ENCODE assay signal across 30 mouse cellular contexts in the genomic region with DNA sequence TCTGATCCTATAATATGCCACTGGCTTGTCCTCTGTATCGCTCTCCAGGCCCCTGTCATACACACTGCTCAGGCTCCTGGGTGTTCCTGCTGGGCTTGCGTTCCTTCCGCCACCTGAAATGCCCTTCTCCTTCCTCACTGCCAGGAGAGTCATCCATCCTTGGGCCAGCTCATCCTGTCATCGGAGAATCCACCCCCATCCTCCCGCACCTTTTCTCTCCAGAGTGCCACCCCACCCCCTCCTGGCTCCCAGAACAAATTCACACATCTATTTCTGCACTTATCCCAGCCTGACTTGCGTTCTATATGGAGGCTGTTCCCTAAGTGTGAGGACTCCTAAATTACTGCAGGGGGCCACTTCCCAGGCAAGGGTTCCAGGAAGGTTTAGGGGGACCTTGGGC. TPM values are rescaled to one million over a fixed set of nuclear protein-coding genes. Genes with fewer than 3 reads are reported as not detected.
DNase-seq lines count a peak whose midpoint lies in the region; ATAC-seq lines count a peak whose summit lies in the region.
"Had no signal": no experiment of that assay in that cellular context is flagged by ENCODE, and none has a peak within 500 bp of the region (broad histone marks: within the 10 kb centered on the region; RNA-seq: fewer than 3 reads in every experiment).

No protein-coding gene starts in this region.

- no peak overlapping the region for H3K9ac ChIP-seq in hindbrain, embryonic 13.5 days
- no peak overlapping the region for H3K9ac ChIP-seq in hindbrain, embryonic 12.5 days
- no peak overlapping the region for H3K9ac ChIP-seq in midbrain, embryonic 13.5 days (replicated peaks)
- no peak overlapping the region for H3K9ac ChIP-seq in midbrain, embryonic 16.5 days (ENCODE audit: low read depth, low read length)
- H3K9ac ChIP-seq: heart, embryonic 13.5 days; limb, embryonic 15.5 days; liver, embryonic 13.5 days; neural tube, embryonic 13.5 days had no signal

- H3K9me3 ChIP-seq in hindbrain, embryonic 13.5 days, result no peaks in the 10 kb centered on the region
- H3K9me3 ChIP-seq in hindbrain, embryonic 12.5 days (replicated peaks), result no peaks in the 10 kb centered on the region
- no peaks in the 10 kb centered on the region for H3K9me3 ChIP-seq in midbrain, embryonic 13.5 days
- no peaks in the 10 kb centered on the region for H3K9me3 ChIP-seq in midbrain, embryonic 16.5 days (replicated peaks; ENCODE audit: control insufficient read depth, low read length, poor library complexity, severe bottlenecking)
- H3K9me3 ChIP-seq: heart, embryonic 13.5 days; limb, embryonic 10.5 days; limb, embryonic 15.5 days; liver, embryonic 13.5 days; neural tube, embryonic 13.5 days had no signal

- 74% methylated on average over 6 of the region's 6 CpGs for WGBS in hindbrain, embryonic 13.5 days
- 80% methylated on average over 6 of the region's 6 CpGs for WGBS in hindbrain, embryonic 12.5 days
- 83% methylated on average over 6 of the region's 6 CpGs for WGBS in midbrain, embryonic 13.5 days
- WGBS in midbrain, embryonic 16.5 days, result 76% methylated on average over 6 of the region's 6 CpGs

- ATAC-seq in hindbrain, embryonic 13.5 days (ENCODE audit: low FRiP score), result 0 out of 2 replicates have a peak, but pooled peaks have one; percentile 34
- ATAC-seq in hindbrain, embryonic 12.5 days (ENCODE audit: low FRiP score), result no peak
- 0 out of 2 replicates have a peak, but pooled peaks have one; percentile 30 for ATAC-seq in midbrain, embryonic 13.5 days
- ATAC-seq in midbrain, embryonic 16.5 days, result no peak
- ATAC-seq: CD4-positive, CD25-positive, alpha-beta regulatory T cell, adult 4 months; forebrain, embryonic 16.5 days; intestine, embryonic 16.5 days; lung, postnatal 0 days had no signal

- H3K36me3 ChIP-seq in hindbrain, embryonic 13.5 days, result no peaks in the 10 kb centered on the region
- no peaks in the 10 kb centered on the region for H3K36me3 ChIP-seq in hindbrain, embryonic 12.5 days
- H3K36me3 ChIP-seq in midbrain, embryonic 13.5 days, result no peaks in the 10 kb centered on the region
- no peaks in the 10 kb centered on the region for H3K36me3 ChIP-seq in midbrain, embryonic 16.5 days (ENCODE audit: control insufficient read depth, insufficient read depth, low read length)
- H3K36me3 ChIP-seq: heart, embryonic 13.5 days; limb, embryonic 10.5 days; limb, embryonic 15.5 days; liver, embryonic 13.5 days; neural tube, embryonic 13.5 days had no signal

- H3K4me2 ChIP-seq in hindbrain, embryonic 13.5 days, result no peak overlapping the region
- H3K4me2 ChIP-seq in hindbrain, embryonic 12.5 days (replicated peaks), result no peak overlapping the region
- no peak overlapping the region for H3K4me2 ChIP-seq in midbrain, embryonic 13.5 days (replicated peaks)
- no peak overlapping the region for H3K4me2 ChIP-seq in midbrain, embryonic 16.5 days (ENCODE audit: low read length)
- H3K4me2 ChIP-seq: heart, embryonic 13.5 days; limb, embryonic 15.5 days; liver, embryonic 13.5 days; neural tube, embryonic 13.5 days had no signal

- H3K27me3 ChIP-seq in hindbrain, embryonic 13.5 days, result peaks cover 9% of the 10 kb centered on the region
- no peaks in the 10 kb centered on the region; the same call in 1 of the 2 replicates for H3K27me3 ChIP-seq in hindbrain, embryonic 12.5 days
- peaks cover 5% of the 10 kb centered on the region; the same call in 1 of the 2 replicates for H3K27me3 ChIP-seq in midbrain, embryonic 13.5 days
- H3K27me3 ChIP-seq in midbrain, embryonic 16.5 days (ENCODE audit: control insufficient read depth, insufficient read depth, low read depth, low read length), result no peaks in the 10 kb centered on the region
- H3K27me3 ChIP-seq: limb, embryonic 15.5 days; liver, embryonic 13.5 days; neural tube, embryonic 13.5 days had no signal

- DNase-seq in left cerebral cortex, postnatal 14 days (ENCODE audit: low spot score in 2 of 2), result peak; percentile 62 to 88
- peak; percentile 71 for DNase-seq in telencephalon, adult 2 months (ENCODE audit: low read depth, low spot score)
- no peak for DNase-seq in B cell, adult 2 months
- DNase-seq: adrenal gland, postnatal 14 days; cerebellum, adult 18-20 months; cerebellum, postnatal 14 days; gastrocnemius, adult 2 months; heart, postnatal 10 days; kidney, adult 8-10 months; kidney, postnatal 4 days; liver, embryonic 13.5 days; lung, adult 18-20 months had no signal

- intact Hi-C loops in left cerebral cortex, postnatal 14 days (cut with DNase I), result no loop called here

- H3K27ac ChIP-seq in hindbrain, embryonic 13.5 days, result no peak overlapping the region
- no peak overlapping the region for H3K27ac ChIP-seq in hindbrain, embryonic 12.5 days
- no peak overlapping the region for H3K27ac ChIP-seq in midbrain, embryonic 13.5 days
- no peak overlapping the region for H3K27ac ChIP-seq in midbrain, embryonic 16.5 days (ENCODE audit: low read length)
- H3K27ac ChIP-seq: gastrocnemius, adult 2 months; heart, embryonic 13.5 days; kidney, postnatal 0 days; limb, embryonic 10.5 days; limb, embryonic 15.5 days; liver, embryonic 13.5 days; macrophage; neural tube, embryonic 13.5 days had no signal

- no peak overlapping the region for H3K4me3 ChIP-seq in hindbrain, embryonic 13.5 days
- no peak overlapping the region for H3K4me3 ChIP-seq in hindbrain, embryonic 12.5 days
- no peak overlapping the region for H3K4me3 ChIP-seq in midbrain, embryonic 13.5 days (replicated peaks)
- no peak overlapping the region for H3K4me3 ChIP-seq in midbrain, embryonic 16.5 days (ENCODE audit: low read depth, low read length)
- H3K4me3 ChIP-seq: erythroblast, embryonic 14.5 days; gastrocnemius, adult 2 months; heart, embryonic 13.5 days; limb, embryonic 10.5 days; limb, embryonic 15.5 days; liver, embryonic 13.5 days; myocyte; neural tube, embryonic 13.5 days had no signal

- H3K4me1 ChIP-seq in hindbrain, embryonic 13.5 days (replicated peaks), result peaks cover 11% of the 10 kb centered on the region
- H3K4me1 ChIP-seq in hindbrain, embryonic 12.5 days, result 0 out of 2 replicates have a peak, but pooled peaks cover 5% of the 10 kb centered on the region
- peaks cover under 1% of the 10 kb centered on the region; the same call in 1 of the 2 replicates for H3K4me1 ChIP-seq in midbrain, embryonic 13.5 days (replicated peaks)
- H3K4me1 ChIP-seq in midbrain, embryonic 16.5 days (ENCODE audit: control insufficient read depth, insufficient read depth, low read length), result no peaks in the 10 kb centered on the region
- H3K4me1 ChIP-seq: heart, embryonic 13.5 days; limb, embryonic 10.5 days; limb, embryonic 15.5 days; liver, embryonic 13.5 days had no signal

RNA-seq across cellular contexts. Expression of gene Disp3, which starts 9.9 kb away (rescaled TPM):
- 14.8 and 15.4 TPM in 2 replicates for polyA plus RNA-seq in hindbrain, embryonic 13.5 days (2015; fragmentation: Nextera tagmentation; extraction: Ambion mirVana)
- polyA plus RNA-seq in hindbrain, embryonic 12.5 days (2016; fragmentation: Nextera tagmentation; extraction: Ambion mirVana), result 13.2 and 14.7 TPM in 2 replicates
- polyA plus RNA-seq in midbrain, embryonic 13.5 days (2015; fragmentation: Nextera tagmentation; extraction: Ambion mirVana), result 11.1 and 12.0 TPM in 2 replicates
- polyA plus RNA-seq in midbrain, embryonic 16.5 days (2015; fragmentation: Nextera tagmentation; extraction: Ambion mirVana), result 12.4 and 12.7 TPM in 2 replicates
- total RNA-seq in left cerebral cortex, postnatal 14 days (2021), result 10 to 100 TPM; 23.0 to 24.8 TPM
- total RNA-seq: gastrocnemius, adult 2 months; hematopoietic stem cell, adult 5-6 weeks; megakaryocyte-erythroid progenitor cell, adult 5-6 weeks had no signal
- polyA plus RNA-seq: CD4-positive, CD25-positive, alpha-beta regulatory T cell, adult 4 months; erythroblast, embryonic 14.5 days; macrophage had no signal

Comparison
In these comparisons a context has a peak if more than half of its experiments do, and no peak if none do; other contexts are left out.
1. ATAC-seq: peak in hindbrain, embryonic 13.5 days (single experiment) and midbrain, embryonic 13.5 days (single experiment); none in hindbrain, embryonic 12.5 days (single experiment) and midbrain, embryonic 16.5 days (single experiment).
2. DNase-seq: peak in left cerebral cortex, postnatal 14 days (2 of 2) and telencephalon, adult 2 months (single experiment); none in B cell, adult 2 months (0 of 2).